Mouse (Mus musculus) small intestine, adult 2 months (tissue): ENCODE measurements at regions not wholly inside any gene's neighbourhood (a gene's known extent, or its start where the extent isn't known, plus 50 kb on each side); places are given as distances from the start of the nearest gene placed in this dataset.

ENCODE experiments used
- CTCF ChIP-seq: fragments of 200-500 bp; IDR thresholded peaks from 2 replicates; pipeline ENCODE4 v1.5.1; 2012; ENCODE audit warnings: low read depth, mild to moderate bottlenecking, control low read depth, inconsistent platforms, low read length, moderate library complexity, mixed read lengths; ENCODE audit not compliant: insufficient replicate concordance, insufficient read length; ENCODE audit errors: extremely low read depth
- POLR2A ChIP-seq: fragments of 200-500 bp; IDR thresholded peaks from 2 replicates; pipeline ENCODE4 v1.6.1; 2012; ENCODE audit warnings: low read depth, mild to moderate bottlenecking, control low read depth, inconsistent platforms, low read length, moderate library complexity

DNA sequence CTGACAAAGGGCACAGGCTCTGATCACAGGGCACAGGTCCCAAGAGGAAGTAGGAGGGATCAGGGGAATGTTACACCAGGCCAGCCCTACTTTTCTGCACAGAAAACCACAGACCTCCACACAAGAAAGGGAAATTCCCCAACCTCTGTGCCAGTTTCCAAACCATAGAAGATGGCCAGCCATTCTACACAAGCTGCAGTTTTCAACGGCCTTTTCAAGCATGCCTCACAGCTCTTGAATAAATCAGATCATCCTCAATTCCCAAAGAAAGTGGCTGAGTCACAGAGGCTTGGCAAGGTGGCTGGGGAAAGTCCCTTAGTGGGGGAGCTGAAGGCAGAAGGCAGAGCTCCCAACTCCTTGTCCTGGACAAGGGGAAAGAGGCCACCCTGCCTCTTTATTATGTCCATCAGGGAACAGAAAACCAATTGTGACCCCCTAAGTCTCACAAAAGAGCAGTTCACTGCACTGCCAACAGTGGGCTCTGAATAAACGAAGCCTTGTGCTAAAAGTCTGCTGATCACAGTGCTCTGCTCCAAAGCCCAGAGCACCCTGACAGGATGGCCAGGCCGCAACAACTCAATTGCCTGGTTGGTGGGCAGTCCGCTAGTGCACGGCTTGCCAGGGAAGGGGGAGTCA, 120.0 kb upstream of the Cd180 start:
- TF ChIP-seq POLR2A (no peak), CTCF (no peak)
